Mouse (Mus musculus): ENCODE measurements around the gene Ppib. TPM values are rescaled to one million over a fixed set of nuclear protein-coding genes. Genes with fewer than 3 reads are reported as not detected.

Gene Ppib
- polyA plus RNA-seq, 1 experiment from 2014 or later: 515 TPM

DNA sequence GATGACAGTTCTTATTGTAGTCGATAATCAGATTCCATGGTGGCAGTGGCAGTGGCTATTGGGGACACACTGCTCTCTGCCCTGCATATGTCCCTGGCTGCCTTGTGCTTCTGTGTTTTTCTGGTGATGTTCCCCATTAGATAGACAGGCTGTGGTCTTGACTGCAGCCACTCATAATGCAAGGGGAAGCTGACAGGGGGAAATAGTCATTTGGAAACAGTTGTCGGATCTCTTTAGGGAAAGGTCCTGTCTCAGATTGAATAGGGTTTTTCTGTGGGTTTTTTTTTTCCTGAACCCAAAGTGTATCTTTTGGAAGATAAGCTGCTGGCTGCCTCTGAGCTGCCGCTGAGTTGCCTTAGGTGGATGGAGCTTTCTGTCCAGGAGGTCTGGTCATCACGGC is 22.0 kb downstream of the Ppib start:
- DNase-seq (ENCODE audit: low spot score): no peak
- H3K4me3 ChIP-seq (ENCODE audit: low read depth, low read length): no peak overlapping the region
- H3K4me1 ChIP-seq (replicated peaks; ENCODE audit: control insufficient read depth, insufficient read depth, low read length): 0 out of 2 replicates have a peak, but pooled peaks cover 2% of the 10 kb centered on the region
- WGBS: 87% methylated on average over 4 of the region's 4 CpGs
- no peaks in the 10 kb centered on the region for H3K9me3 ChIP-seq (ENCODE audit: control insufficient read depth, low read length)
- H3K4me2 ChIP-seq (replicated peaks; ENCODE audit: low read depth, low read length): no peak overlapping the region
- H3K27ac ChIP-seq (ENCODE audit: low read depth, low read length): no peak overlapping the region
- ATAC-seq (ENCODE audit: low FRiP score): no peak
- peaks cover 1% of the 10 kb centered on the region; the same call in 1 of the 2 replicates for H3K36me3 ChIP-seq (ENCODE audit: control insufficient read depth, insufficient read depth, low read length)
- no peaks in the 10 kb centered on the region for H3K27me3 ChIP-seq (ENCODE audit: control insufficient read depth, insufficient read depth, low read length)
- no peak overlapping the region for H3K9ac ChIP-seq (ENCODE audit: low read depth, low read length)

- Histone ChIP-seq H3K4me2 (replicated peaks; ENCODE audit: low read depth, low read length) (no peak overlapping the region), H3K36me3 (ENCODE audit: control insufficient read depth, insufficient read depth, low read length) (peaks cover 2% of the 10 kb centered on the region; the same call in 1 of the 2 replicates), H3K4me1 (replicated peaks; ENCODE audit: control insufficient read depth, insufficient read depth, low read length) (no peaks in the 10 kb centered on the region), H3K27me3 (ENCODE audit: control insufficient read depth, insufficient read depth, low read length) (no peaks in the 10 kb centered on the region), H3K4me3 (ENCODE audit: low read depth, low read length) (no peak overlapping the region), H3K9me3 (ENCODE audit: control insufficient read depth, low read length) (no peaks in the 10 kb centered on the region), H3K9ac (ENCODE audit: low read depth, low read length) (no peak overlapping the region), H3K27ac (ENCODE audit: low read depth, low read length) (no peak overlapping the region)
- WGBS: 94% methylated on average over 3 of the region's 3 CpGs
- DNase-seq (ENCODE audit: low spot score) (no peak), ATAC-seq (ENCODE audit: low FRiP score) (no peak)
Observed at GRCm38 (mm10) chr9:66084171-66084570, 24.1 kb downstream of the Ppib start.

DNA sequence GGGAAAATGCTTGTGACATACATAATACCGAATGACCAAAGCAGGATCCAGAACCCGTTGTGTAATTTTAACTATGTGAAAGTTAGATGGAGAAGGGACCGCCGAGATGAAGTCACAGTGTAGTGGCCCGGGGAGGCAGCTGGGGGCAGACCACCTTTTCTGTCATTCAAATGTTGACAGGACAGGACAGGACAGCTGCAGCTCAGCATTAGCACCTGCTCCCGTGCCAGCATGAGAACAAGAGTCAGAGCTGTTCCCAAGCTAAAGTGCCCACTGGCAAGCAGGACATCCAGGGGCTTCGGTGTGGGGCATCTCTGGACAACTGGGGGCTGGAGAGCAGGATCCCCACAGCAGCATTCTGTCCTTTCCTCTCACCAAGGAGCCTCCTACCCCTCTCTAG is 27.0 kb downstream of the Ppib start:
- H3K9ac ChIP-seq (ENCODE audit: low read depth, low read length): no peak overlapping the region
- H3K4me3 ChIP-seq (ENCODE audit: low read depth, low read length): no peak overlapping the region
- no peak overlapping the region for H3K27ac ChIP-seq (ENCODE audit: low read depth, low read length)
- 97% methylated on average over 7 of the region's 7 CpGs for WGBS
- no peaks in the 10 kb centered on the region for H3K27me3 ChIP-seq (ENCODE audit: control insufficient read depth, insufficient read depth, low read length)
- H3K36me3 ChIP-seq (ENCODE audit: control insufficient read depth, insufficient read depth, low read length): peaks cover 2% of the 10 kb centered on the region; the same call in 1 of the 2 replicates
- 0 out of 2 replicates have a peak, but pooled peaks cover 2% of the 10 kb centered on the region for H3K4me1 ChIP-seq (replicated peaks; ENCODE audit: control insufficient read depth, insufficient read depth, low read length)
- no peak for ATAC-seq (ENCODE audit: low FRiP score)
- no peak overlapping the region for H3K4me2 ChIP-seq (replicated peaks; ENCODE audit: low read depth, low read length)
- H3K9me3 ChIP-seq (ENCODE audit: control insufficient read depth, low read length): no peaks in the 10 kb centered on the region
- DNase-seq (ENCODE audit: low spot score): no peak

DNA sequence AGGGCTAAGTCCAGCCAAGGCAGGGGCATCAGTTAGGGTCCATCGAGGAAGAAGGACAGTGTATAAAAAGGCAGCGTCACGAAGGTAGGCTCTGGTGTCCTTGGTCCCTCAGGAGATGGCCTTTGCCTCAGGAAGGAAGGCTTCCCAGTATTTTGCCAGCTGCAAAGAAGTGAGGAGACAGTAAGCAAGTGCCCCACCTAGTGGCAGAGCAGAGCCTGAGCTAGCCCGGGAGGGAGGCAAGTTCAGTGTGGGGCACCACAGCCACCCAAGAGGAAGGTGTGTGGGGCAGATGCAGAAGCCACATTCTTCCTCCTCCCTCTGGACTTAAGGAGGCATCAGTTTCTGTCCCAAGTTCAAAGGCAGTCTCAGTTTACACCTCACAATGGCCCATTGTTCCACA is 28.4 kb downstream of the Ppib start:
- Histone ChIP-seq H3K9ac (ENCODE audit: low read depth, low read length) (no peak overlapping the region), H3K4me2 (replicated peaks; ENCODE audit: low read depth, low read length) (no peak overlapping the region), H3K4me3 (ENCODE audit: low read depth, low read length) (no peak overlapping the region), H3K36me3 (ENCODE audit: control insufficient read depth, insufficient read depth, low read length) (peaks cover 7% of the 10 kb centered on the region; the same call in 1 of the 2 replicates), H3K9me3 (ENCODE audit: control insufficient read depth, low read length) (no peaks in the 10 kb centered on the region), H3K4me1 (replicated peaks; ENCODE audit: control insufficient read depth, insufficient read depth, low read length) (0 out of 2 replicates have a peak, but pooled peaks cover 2% of the 10 kb centered on the region), H3K27me3 (ENCODE audit: control insufficient read depth, insufficient read depth, low read length) (no peaks in the 10 kb centered on the region), H3K27ac (ENCODE audit: low read depth, low read length) (no peak overlapping the region)
- peak; percentile 61 for DNase-seq (ENCODE audit: low spot score)
- WGBS: 31% methylated on average over 4 of the region's 4 CpGs
- ATAC-seq (ENCODE audit: low FRiP score): no peak

DNA sequence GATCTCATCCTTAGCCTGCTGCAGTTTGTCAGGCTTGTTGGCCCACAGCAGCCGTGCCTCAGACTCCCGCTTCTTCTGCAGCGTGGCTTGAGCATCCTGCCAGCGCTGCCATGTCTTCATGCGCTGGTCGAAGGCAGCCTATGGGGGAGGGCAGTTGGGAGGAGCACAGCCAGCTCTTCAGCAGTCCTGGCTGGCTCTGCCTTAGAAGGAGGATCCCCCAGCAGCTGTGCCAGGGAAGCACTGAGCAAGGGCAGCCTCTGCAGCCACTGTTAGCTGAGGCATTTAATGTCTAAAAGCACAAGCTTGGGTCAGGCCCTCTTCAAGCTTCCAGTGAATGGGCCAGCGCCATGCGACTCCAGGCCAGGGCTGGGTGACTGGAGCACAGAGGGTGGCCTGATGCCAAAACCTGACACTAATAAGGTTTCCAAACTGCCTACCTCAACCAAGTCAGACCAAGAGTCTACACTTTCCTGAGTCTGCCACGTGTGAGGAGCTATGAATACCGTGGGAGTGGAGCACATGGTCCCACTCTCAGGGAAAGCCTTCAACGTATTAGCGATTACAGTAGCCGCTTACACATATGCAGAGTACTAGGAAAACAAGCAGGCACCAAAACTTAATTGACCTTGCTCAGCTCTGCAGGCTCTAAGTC is 30.7 kb downstream of the Ppib start:
- 0 out of 2 replicates have a peak, but pooled peaks cover 2% of the 10 kb centered on the region for H3K4me1 ChIP-seq (replicated peaks; ENCODE audit: control insufficient read depth, insufficient read depth, low read length)
- ATAC-seq (ENCODE audit: low FRiP score): no peak
- no peaks in the 10 kb centered on the region for H3K27me3 ChIP-seq (ENCODE audit: control insufficient read depth, insufficient read depth, low read length)
- no peak overlapping the region for H3K4me2 ChIP-seq (replicated peaks; ENCODE audit: low read depth, low read length)
- peaks cover 7% of the 10 kb centered on the region; the same call in 1 of the 2 replicates for H3K36me3 ChIP-seq (ENCODE audit: control insufficient read depth, insufficient read depth, low read length)
- WGBS: 93% methylated on average over 13 of the region's 13 CpGs
- no peaks in the 10 kb centered on the region for H3K9me3 ChIP-seq (ENCODE audit: control insufficient read depth, low read length)
- H3K4me3 ChIP-seq (ENCODE audit: low read depth, low read length): no peak overlapping the region
- no peak overlapping the region for H3K9ac ChIP-seq (ENCODE audit: low read depth, low read length)
- DNase-seq (ENCODE audit: low spot score): no peak
- H3K27ac ChIP-seq (ENCODE audit: low read depth, low read length): no peak overlapping the region

- Histone ChIP-seq H3K36me3 (ENCODE audit: control insufficient read depth, insufficient read depth, low read length) (peaks cover 7% of the 10 kb centered on the region; the same call in 1 of the 2 replicates), H3K27ac (ENCODE audit: low read depth, low read length) (no peak overlapping the region), H3K9me3 (ENCODE audit: control insufficient read depth, low read length) (no peaks in the 10 kb centered on the region), H3K27me3 (ENCODE audit: control insufficient read depth, insufficient read depth, low read length) (no peaks in the 10 kb centered on the region), H3K9ac (ENCODE audit: low read depth, low read length) (no peak overlapping the region), H3K4me2 (replicated peaks; ENCODE audit: low read depth, low read length) (no peak overlapping the region), H3K4me1 (replicated peaks; ENCODE audit: control insufficient read depth, insufficient read depth, low read length) (0 out of 2 replicates have a peak, but pooled peaks cover 2% of the 10 kb centered on the region), H3K4me3 (ENCODE audit: low read depth, low read length) (no peak overlapping the region)
- ATAC-seq (ENCODE audit: low FRiP score): no peak
- no peak for DNase-seq (ENCODE audit: low spot score)
- 82% methylated on average over 6 of the region's 6 CpGs for WGBS
Observed at GRCm38 (mm10) chr9:66091327-66092231, 31.6 kb downstream of the Ppib start.

DNA sequence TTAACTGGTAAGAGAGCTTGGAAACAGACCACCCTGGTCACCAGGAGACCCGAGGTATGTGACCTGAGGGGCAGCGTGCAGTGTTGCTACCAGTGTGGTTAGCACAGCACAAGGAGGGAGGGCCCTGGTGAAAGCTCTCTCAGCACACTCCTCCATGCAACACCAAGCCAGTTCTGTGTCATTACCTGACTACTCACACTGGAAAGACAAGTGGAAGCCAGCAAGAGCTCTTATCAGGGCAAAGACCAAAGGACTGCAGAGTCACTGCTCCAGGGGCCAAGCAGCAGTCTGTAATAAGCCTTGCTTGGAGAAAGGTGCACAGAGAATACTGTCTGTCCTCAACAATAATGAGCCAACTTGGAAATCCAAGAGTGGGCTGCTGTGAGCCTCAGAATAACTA is 32.6 kb downstream of the Ppib start:
- 71% methylated on average over 2 of the region's 2 CpGs for WGBS
- DNase-seq (ENCODE audit: low spot score): no peak
- Histone ChIP-seq H3K9ac (ENCODE audit: low read depth, low read length) (no peak overlapping the region), H3K4me1 (replicated peaks; ENCODE audit: control insufficient read depth, insufficient read depth, low read length) (0 out of 2 replicates have a peak, but pooled peaks cover 2% of the 10 kb centered on the region), H3K4me2 (replicated peaks; ENCODE audit: low read depth, low read length) (no peak overlapping the region), H3K36me3 (ENCODE audit: control insufficient read depth, insufficient read depth, low read length) (0 out of 2 replicates have a peak, but pooled peaks cover 5% of the 10 kb centered on the region), H3K4me3 (ENCODE audit: low read depth, low read length) (no peak overlapping the region), H3K27ac (ENCODE audit: low read depth, low read length) (no peak overlapping the region), H3K27me3 (ENCODE audit: control insufficient read depth, insufficient read depth, low read length) (no peaks in the 10 kb centered on the region), H3K9me3 (ENCODE audit: control insufficient read depth, low read length) (no peaks in the 10 kb centered on the region)
- no peak for ATAC-seq (ENCODE audit: low FRiP score)

GRCm38 (mm10) chr9:66101577-66101976 is 41.6 kb downstream of the Ppib start:
- Histone ChIP-seq H3K4me2 (replicated peaks; ENCODE audit: low read depth, low read length) (no peak overlapping the region), H3K4me1 (replicated peaks; ENCODE audit: control insufficient read depth, insufficient read depth, low read length) (no peaks in the 10 kb centered on the region), H3K9me3 (ENCODE audit: control insufficient read depth, low read length) (no peaks in the 10 kb centered on the region), H3K27me3 (ENCODE audit: control insufficient read depth, insufficient read depth, low read length) (no peaks in the 10 kb centered on the region), H3K9ac (ENCODE audit: low read depth, low read length) (no peak overlapping the region), H3K36me3 (ENCODE audit: control insufficient read depth, insufficient read depth, low read length) (peaks cover 11% of the 10 kb centered on the region), H3K27ac (ENCODE audit: low read depth, low read length) (no peak overlapping the region), H3K4me3 (ENCODE audit: low read depth, low read length) (no peak overlapping the region)
- no peak for DNase-seq (ENCODE audit: low spot score)
- WGBS: 80% methylated on average over 8 of the region's 8 CpGs
- no peak for ATAC-seq (ENCODE audit: low FRiP score)
